Mouse (Mus musculus): ENCODE results near the gene Rims4. TPM values are rescaled to one million over a fixed set of nuclear protein-coding genes. Genes with fewer than 3 reads are reported as not detected.

Rims4 gene
- 1.1 and 3.0 TPM in 2 replicates for polyA plus RNA-seq (2012; rRNA removed; ENCODE audit: low replicate concordance)

GRCm38 (mm10) chr2:163918317-163919258 lies at the start of gene Rims4:
Gene Rims4 (minus strand): TSS chr2:163918683.

GRCm38 (mm10) chr2:163853461-163853901 lies 65.0 kb downstream of the Rims4 start, which contains the start of gene Kcnk15:
Gene Kcnk15 (plus strand): TSS chr2:163853651.

GRCm38 (mm10) chr2:163820607-163821006 lies 97.9 kb downstream of the Rims4 start, which contains the start of gene Ccn5:
Gene Ccn5 (plus strand): TSS chr2:163820861.

Other genes starting within 250 kb of the Rims4 start
- gene Ada, start 168.4 kb downstream of the Rims4 start, polyA plus RNA-seq (2012; rRNA removed; ENCODE audit: low replicate concordance): 2.7 and 4.9 TPM in 2 replicates
- 6.9 and 7.5 TPM in 2 replicates for gene Ccn5, start 97.8 kb downstream of the Rims4 start, polyA plus RNA-seq (2012; rRNA removed; ENCODE audit: low replicate concordance)
- not detected in 2 replicates for gene Kcnk15, start 65.0 kb downstream of the Rims4 start, polyA plus RNA-seq (2012; rRNA removed; ENCODE audit: low replicate concordance)
- 86.0 and 232 TPM in 2 replicates for gene Ywhab, start 76.3 kb upstream of the Rims4 start, polyA plus RNA-seq (2012; rRNA removed; ENCODE audit: low replicate concordance)
- 1.1 and 3.3 TPM in 2 replicates for gene Pabpc1l, start 106.8 kb upstream of the Rims4 start, polyA plus RNA-seq (2012; rRNA removed; ENCODE audit: low replicate concordance)
- gene Stk4, start 151.6 kb upstream of the Rims4 start, polyA plus RNA-seq (2012; rRNA removed; ENCODE audit: low replicate concordance): 11.5 and 16.5 TPM in 2 replicates
- 49.5 and 50.0 TPM in 2 replicates for gene Tomm34, start 152.5 kb upstream of the Rims4 start, polyA plus RNA-seq (2012; rRNA removed; ENCODE audit: low replicate concordance)

Measured in subcutaneous adipose tissue, adult 2 months (tissue).